Mouse (Mus musculus): ENCODE measurements at regions not wholly inside any gene's neighbourhood (a gene's known extent, or its start where the extent isn't known, plus 50 kb on each side); places are given as distances from the start of the nearest gene placed in this dataset.

DNA sequence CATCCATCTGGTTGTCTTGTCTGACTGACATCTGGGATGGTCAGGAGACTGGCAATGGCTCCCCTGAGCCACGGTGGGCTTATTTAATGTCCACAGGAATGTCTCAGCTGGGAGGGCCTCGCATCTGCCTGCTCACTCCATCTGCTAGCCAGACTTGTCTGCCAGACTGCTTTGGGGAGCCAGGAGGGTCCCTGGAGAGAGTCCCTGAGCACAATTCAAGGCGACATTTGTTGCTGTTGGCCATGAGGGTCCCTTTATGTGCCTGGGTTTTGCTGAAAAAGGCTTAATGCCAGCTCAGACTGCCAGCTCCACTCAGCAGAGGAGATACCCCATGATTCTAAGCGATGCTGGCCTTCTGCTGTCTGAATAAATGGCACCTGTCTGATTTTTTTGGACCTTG lies 161.8 kb upstream of the Nckap5 start:
- no peak for TF ChIP-seq POLR2A (IDR thresholded peaks at IDR 0.05; ENCODE audit: control insufficient read depth, extremely low read depth, insufficient read depth, low read length, poor library complexity)
- no peak for TF ChIP-seq CTCF (IDR thresholded peaks at IDR 0.05; ENCODE audit: borderline replicate concordance, control insufficient read depth, extremely low read depth, insufficient read depth, low read length, poor library complexity)

Measured in thymus, adult 2 months (tissue).